Mouse (Mus musculus) layer of hippocampus, postnatal 36 days (tissue): ENCODE results near the gene Dok1. TPM values are rescaled to one million over a fixed set of nuclear protein-coding genes. Genes with fewer than 3 reads are reported as not detected.
A peak's percentile ranks its signal among the peaks of the same experiment; 100 is the strongest.

ENCODE experiments used
- DNase-seq, 2 experiments: peaks; one replicate each; pipeline ENCODE4 v3.0.0; 2022
- total RNA-seq, 2 experiments: library from RNA; stranded (reverse); gene quantifications; 2 replicates each; pipeline ENCODE4 v1.2.3; 2021

The Dok1 gene
- total RNA-seq, 2 experiments from 2014 or later = 2.5 to 2.6 TPM

GRCm38 (mm10) chr6:83014482-83015466 is 18.5 kb downstream of the Dok1 start:
- no peak for DNase-seq

- DNase-seq = no peak
These were observed 19.8 kb downstream of the Dok1 start for GRCm38 (mm10) chr6:83013444-83013843.

- no peak for DNase-seq
These were observed 21.5 kb downstream of the Dok1 start for GRCm38 (mm10) chr6:83011756-83012155.

- DNase-seq = no peak
These were observed 22.0 kb downstream of the Dok1 start for GRCm38 (mm10) chr6:83011255-83011654.

GRCm38 (mm10) chr6:83010010-83010409 is 23.3 kb downstream of the Dok1 start:
- DNase-seq = no peak

- DNase-seq = no peak
These were observed 24.6 kb downstream of the Dok1 start for GRCm38 (mm10) chr6:83008659-83009058.

- no peak for DNase-seq
These were observed 27.2 kb downstream of the Dok1 start for GRCm38 (mm10) chr6:83006114-83006513.

GRCm38 (mm10) chr6:83005444-83006011 is 27.7 kb downstream of the Dok1 start:
- DNase-seq = no peak

- DNase-seq = no peak
These were observed 28.4 kb downstream of the Dok1 start for GRCm38 (mm10) chr6:83004872-83005271.

- no peak for DNase-seq
These were observed 29.0 kb downstream of the Dok1 start for GRCm38 (mm10) chr6:83004309-83004708.

GRCm38 (mm10) chr6:83003850-83004249 is 29.4 kb downstream of the Dok1 start:
- no peak for DNase-seq

GRCm38 (mm10) chr6:83003082-83003481 is 30.2 kb downstream of the Dok1 start:
- no peak for DNase-seq

GRCm38 (mm10) chr6:82999986-83000385 is 33.3 kb downstream of the Dok1 start:
- DNase-seq = no peak

- no peak for DNase-seq
These were observed 34.9 kb downstream of the Dok1 start for GRCm38 (mm10) chr6:82998326-82998725.

GRCm38 (mm10) chr6:82997511-82998102 is 35.7 kb downstream of the Dok1 start:
- DNase-seq = peak; percentile 11 to 25

GRCm38 (mm10) chr6:82996740-82997315 is 36.4 kb downstream of the Dok1 start:
- peak; percentile 88 to 90 for DNase-seq

GRCm38 (mm10) chr6:82994372-82994771 is 38.9 kb downstream of the Dok1 start:
- no peak for DNase-seq

- DNase-seq = no peak
These were observed 39.6 kb downstream of the Dok1 start for GRCm38 (mm10) chr6:82993696-82994095.

- DNase-seq = no peak
These were observed 45.8 kb downstream of the Dok1 start for GRCm38 (mm10) chr6:82987411-82987971.
